Mouse (Mus musculus): Measurements from ENCODE around the gene Luc7l3.

- TF ChIP-seq CTCF (IDR thresholded peaks at IDR 0.05; ENCODE audit: control insufficient read depth, insufficient read depth, insufficient read length), result no peak
- TF ChIP-seq USF1 (IDR thresholded peaks at IDR 0.05; ENCODE audit: low read depth), result no peak
- TF ChIP-seq MAX (IDR thresholded peaks at IDR 0.05), result no peak
Measured at GRCm38 (mm10) chr11:94320969-94321930, 538 bp downstream of the Luc7l3 start.
